Mouse (Mus musculus) cerebellum, adult (tissue): ENCODE measurements around the gene Wdr46.
"Not testable (repeated sequence)": the region's sequence is repeated elsewhere in the genome, so short reads cannot be mapped to it uniquely, and the experiment has no call there.

Source experiments
- ATAC-seq: cut with Nextera tagmentation; 2 replicates; pipeline ENCODE4 v1.9.2; 2017; ENCODE audit warnings: mild to moderate bottlenecking, moderate library complexity, mixed read lengths; ENCODE audit not compliant: insufficient number of reproducible peaks, low FRiP score, low TSS enrichment

Gene Wdr46

DNA sequence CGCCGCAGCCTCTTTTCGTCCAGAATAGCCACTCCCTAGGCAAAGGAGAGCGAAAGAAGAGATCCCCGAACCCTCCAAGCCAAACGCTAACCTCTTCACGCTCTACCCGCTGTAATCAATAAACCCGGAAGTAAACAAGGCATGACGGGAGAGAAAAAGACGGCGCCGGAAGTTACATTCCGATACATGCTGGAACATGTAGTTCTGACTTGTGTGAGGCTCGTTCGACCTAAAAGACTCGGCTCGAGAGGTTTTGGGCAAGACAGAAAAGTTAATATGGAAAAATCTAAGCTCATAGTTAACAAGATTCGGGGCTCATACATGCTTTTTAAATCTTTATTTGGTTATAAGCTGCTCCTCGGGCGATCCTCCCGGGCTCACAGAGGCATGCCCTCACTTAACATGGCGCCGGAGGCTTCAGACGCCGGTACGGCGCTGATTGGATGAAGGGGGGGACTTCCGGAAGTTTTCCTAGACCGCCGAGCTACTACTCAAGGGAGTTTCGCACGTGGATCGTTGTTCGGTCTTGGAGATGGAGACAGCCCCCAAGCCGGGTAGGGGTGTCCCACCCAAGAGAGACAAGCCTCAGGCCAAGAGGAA, at the start of gene Wdr46, which contains the start of gene Pfdn6:
Gene Wdr46, plus strand, starts transcription at position 455 of the 600 bp plus-strand sequence.
Gene Pfdn6, minus strand, starts transcription at position 138 of the 600 bp plus-strand sequence.
- ATAC-seq = peak; percentile 81; the same call in 1 of the 2 replicates

DNA sequence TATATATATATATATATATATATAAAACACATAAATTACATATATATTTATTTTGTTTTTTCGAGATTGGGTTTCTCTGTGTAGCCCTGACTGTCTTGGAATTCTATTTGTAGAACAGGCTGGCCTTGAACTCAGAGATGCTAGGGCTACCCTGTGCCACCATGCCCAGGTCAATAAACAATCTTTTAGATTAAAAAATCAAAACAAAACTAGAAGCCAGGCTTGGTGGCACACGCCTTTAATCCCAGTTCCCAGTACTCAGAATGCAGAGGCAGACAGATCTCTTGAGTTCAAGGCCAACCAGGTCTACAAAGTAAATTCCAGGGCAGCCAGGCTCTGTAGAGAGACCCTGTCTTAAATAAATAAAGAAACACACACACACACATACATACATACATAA, 49.1 kb upstream of the Wdr46 start:
- no peak for ATAC-seq

- not testable (repeated sequence) for ATAC-seq
Observed at GRCm38 (mm10) chr17:33891892-33892291, 48.6 kb upstream of the Wdr46 start.

- ATAC-seq = no peak
Observed at GRCm38 (mm10) chr17:33892429-33892828, 48.0 kb upstream of the Wdr46 start.

- not testable (repeated sequence) for ATAC-seq
Observed at GRCm38 (mm10) chr17:33893011-33893410, 47.4 kb upstream of the Wdr46 start.

DNA sequence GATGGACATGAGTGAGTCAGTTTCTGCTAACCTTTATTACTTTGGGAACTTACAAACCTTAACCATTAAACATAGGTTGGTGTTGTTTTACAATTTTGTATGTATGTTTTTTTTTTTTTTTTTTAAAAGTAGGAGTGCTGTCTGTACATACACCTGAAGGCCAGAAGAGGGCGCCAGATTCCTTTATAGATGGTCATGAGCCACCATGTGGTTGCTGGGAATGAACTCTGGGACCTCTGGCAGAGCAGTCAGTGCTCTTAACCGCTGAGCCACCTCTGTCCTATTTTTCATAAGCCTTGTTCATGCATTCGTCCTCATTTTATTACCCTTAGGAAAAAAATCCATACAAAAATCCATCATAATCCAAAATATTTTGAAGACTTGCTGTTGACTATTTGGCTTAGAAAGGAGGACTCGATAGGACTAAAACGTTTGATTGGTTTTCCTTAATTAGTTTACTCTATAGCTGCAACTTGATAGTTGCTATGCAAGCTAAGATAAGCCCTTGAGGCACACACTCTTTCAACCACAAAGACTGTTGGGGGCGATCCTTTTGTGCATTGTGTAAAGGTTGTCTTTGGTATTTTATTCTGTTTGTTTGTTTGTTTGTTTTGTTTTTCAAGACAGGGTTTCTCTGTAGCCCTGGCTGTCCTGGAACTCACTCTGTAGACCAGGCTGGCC, 43.2 kb upstream of the Wdr46 start:
- no peak for ATAC-seq

DNA sequence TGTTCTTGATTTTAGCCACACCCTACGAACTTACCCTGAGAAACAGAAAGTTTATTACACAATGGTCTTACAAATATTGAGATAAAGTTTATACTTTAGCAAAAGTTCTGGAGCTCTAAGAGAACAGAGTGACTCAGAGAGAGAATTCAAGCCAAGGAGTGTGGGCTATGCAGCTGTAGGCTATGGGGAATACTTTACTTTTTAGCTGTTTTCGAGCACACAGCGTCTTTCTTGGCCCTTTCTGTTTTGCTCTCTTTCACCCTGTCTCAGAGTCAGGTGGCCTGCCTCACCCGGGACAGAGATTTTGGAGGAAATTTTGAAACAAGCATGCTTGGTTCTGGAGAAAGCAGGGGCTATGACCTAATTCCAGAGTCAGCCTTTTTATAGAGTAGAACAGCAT, 42.3 kb upstream of the Wdr46 start:
- not testable (repeated sequence) for ATAC-seq

DNA sequence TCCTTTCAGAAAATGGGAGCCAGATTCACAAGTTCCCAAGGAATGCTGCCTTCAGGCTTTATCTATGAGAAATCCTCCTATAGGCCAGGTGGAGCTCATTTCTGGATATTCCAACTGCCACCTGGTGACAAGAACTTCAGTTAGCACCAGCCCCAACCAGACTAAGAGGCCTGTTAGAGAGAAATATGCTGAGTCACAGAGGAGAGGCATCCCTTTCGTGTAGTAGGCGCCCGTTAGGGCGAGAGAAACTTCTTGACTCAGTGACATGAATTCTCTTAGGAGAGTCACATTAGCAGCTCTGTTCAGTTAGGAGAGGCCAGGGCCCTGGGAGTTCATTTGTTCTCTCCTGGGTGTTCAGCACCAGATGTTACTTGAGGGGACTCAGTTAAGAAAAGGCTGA, 40.8 kb upstream of the Wdr46 start:
- ATAC-seq = no peak

GRCm38 (mm10) chr17:33900281-33900988, 40.0 kb upstream of the Wdr46 start:
- no peak for ATAC-seq

DNA sequence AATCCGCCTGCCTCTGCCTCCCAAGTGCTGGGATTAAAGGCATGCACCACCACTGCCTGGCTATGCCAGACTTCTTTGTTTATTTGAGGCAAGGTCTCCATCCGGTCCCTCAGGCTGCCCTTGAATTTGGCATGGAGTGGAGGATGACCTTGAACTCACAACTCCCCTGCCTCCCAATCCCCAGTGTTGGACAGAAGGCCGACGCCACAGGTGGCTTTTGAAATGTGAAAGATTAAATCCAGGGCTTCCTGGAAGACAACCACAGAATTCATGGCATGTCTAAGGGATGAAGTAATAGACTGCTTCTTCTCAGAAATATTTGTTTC, 39.5 kb upstream of the Wdr46 start:
- no peak for ATAC-seq

DNA sequence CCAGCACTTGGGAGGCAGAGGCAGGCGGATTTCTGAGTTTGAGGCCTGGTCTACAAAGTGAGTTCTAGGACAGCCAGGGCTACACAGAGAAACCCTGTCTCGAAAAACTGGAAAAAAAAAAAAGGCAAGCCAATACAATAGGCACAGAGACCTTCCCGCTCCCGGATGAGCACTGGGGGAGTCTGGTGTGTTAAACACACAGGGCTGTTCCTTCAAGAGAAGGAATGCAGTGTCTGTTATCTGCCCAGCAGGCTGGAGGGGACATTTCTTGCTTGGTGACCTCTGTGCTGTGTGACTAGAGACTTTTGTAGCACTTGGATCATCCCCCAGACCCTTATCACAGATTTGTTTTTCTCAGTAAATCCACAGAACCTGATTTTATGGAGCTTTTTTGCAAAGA, 38.8 kb upstream of the Wdr46 start:
- ATAC-seq = no peak

DNA sequence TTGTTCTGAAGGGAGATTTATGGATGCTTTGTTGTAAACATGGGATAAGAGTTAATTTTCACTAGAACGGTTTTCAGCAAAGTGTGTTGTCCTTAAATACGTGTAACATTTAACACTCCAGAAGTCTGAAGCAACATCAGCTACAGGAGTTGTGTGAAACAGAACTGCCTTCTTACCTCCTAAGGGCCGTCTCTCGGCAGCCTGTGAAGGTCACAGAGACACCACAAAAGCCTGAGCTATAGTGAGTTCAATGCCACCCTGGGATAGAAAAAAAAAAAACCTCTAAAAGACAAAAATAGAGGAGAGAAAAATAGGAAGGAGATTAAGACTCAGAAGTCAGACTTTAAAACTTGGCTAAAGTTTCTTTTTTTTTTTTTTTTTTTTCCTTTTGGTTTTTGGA, 38.4 kb upstream of the Wdr46 start:
- no peak for ATAC-seq

GRCm38 (mm10) chr17:33902491-33902890, 38.0 kb upstream of the Wdr46 start:
- no peak for ATAC-seq

GRCm38 (mm10) chr17:33903911-33904651, 36.4 kb upstream of the Wdr46 start:
- not testable (repeated sequence) for ATAC-seq

DNA sequence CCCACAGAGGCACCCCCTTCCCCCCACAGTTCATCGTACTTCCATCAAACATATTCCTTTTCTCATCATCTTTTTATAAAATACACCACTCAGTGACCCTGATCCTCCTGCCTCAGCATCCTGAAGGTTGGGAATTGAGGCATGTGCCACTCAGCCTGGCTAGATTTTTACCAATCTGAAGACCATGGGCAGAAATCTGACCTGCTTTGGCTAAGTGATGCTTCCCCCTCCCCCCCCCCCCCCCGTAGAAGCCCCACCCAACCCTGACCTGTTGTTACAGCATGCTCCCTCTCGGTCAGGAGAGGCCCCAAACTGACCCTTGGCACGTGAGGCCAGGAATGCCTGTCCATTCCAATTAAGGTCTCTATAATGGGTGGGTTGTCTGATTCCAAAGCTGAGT, 35.6 kb upstream of the Wdr46 start, which contains the start of gene Platr17:
Gene Platr17, plus strand, starts transcription at position 301 of the 400 bp plus-strand sequence.
- not testable (repeated sequence) for ATAC-seq

DNA sequence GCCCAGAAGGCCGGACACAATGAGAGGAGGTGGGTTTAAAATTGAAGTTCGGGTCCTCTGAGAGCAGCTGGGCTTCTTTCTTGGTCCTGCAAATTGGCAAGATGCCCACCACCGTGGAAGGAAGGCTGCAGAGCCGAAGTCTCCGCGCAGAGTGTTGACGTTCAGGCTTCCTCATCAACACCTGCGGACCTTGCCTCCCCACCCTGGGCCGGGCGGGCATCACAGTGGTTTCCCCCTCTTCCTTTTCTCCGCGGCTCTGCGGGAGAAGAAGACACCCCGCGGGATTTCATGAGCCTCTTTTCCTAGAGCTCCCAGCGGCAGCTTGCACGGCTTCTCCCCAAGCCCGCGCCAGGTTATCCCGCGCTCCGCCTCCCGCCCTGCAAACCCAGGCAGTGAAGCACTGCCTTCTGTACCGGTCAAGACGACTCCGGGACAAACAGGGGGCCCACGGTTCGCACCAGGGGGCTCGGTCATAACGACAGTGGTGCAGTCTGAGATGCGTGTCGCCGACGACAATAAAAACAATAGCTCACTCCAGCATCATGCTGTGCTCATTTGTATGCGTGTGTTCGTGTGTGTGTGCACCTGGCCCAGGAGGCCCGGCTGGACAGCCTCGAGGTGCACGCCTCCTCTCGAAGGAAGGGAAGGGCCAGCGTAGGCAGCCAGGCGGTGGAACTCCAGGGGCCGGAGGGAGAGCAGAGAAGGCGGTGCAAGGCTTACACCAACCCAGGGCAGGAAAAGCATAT, 32.0 kb upstream of the Wdr46 start:
- peak; percentile 36; the same call in 1 of the 2 replicates for ATAC-seq

DNA sequence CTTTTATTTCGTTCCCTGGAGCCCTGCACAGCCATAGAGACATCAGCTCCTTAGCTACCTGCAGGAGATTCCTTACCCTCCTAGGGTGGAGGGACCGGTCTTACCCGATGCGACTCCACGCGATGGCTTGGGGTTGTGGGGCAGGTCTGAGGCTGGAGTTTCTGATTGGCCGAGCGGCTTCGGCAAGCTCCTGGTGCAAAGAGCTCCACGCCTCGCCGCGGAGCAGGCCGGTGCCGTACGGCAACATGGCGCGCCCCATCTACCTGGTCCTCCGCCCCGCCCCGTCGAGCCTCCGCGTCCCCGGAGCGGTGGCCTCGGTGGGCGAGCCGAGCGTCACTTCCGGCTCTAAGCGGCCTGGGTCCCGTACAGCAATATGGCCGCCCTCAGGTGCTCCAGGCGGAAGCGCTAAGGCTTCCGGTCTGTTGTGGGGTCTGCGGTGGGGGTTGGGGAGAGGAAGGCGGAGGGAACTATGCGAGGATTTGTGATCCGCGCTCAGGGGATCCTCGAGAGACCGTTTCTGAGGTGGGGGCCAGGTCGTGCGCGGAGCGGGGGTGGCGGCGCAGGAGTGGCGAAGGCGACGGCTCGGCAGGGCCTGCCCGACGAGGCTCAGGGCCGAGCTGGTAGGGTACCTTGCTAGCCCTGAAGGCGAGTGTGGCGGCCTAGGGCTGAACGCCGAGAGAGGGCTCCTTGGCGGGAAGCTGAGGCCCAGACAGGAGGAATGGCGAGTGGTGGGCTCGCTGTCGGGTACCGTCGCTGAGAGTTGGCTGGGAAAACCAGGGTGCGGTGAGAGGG, 31.2 kb upstream of the Wdr46 start, which contains the start of gene Daxx:
Gene Daxx, plus strand, starts transcription at position 338 of the 792 bp plus-strand sequence.
- ATAC-seq = peak; percentile 95

GRCm38 (mm10) chr17:33909869-33910250, 30.6 kb upstream of the Wdr46 start:
- ATAC-seq = no peak

GRCm38 (mm10) chr17:33910346-33911051, 30.0 kb upstream of the Wdr46 start:
- ATAC-seq = no peak
